Mouse (Mus musculus) neural tube, embryonic 11.5 days (tissue): ENCODE measurements around the gene Sowahb. TPM values are rescaled to one million over a fixed set of nuclear protein-coding genes. Genes with fewer than 3 reads are reported as not detected.

Experiments used
- ATAC-seq: fragments of 200-750 bp; cut with Nextera tagmentation; 2 replicates; pipeline ENCODE4 v1.8.0; 2017; ENCODE audit warnings: moderate number of reproducible peaks, mild to moderate bottlenecking, moderate TSS enrichment, moderate library complexity; ENCODE audit not compliant: insufficient read depth, low FRiP score, low TSS enrichment
- DNase-seq: peaks from one replicate; pipeline ENCODE4 v3.0.0-alpha.2; 2015; ENCODE audit warnings: low spot score
- H3K27ac ChIP-seq: fragments of 300-500 bp; sonication (generic); 2 replicates; pipeline ENCODE4 v1.5.1; 2014; ENCODE audit warnings: low read depth, mild to moderate bottlenecking, low read length
- H3K27me3 ChIP-seq: fragments of 300-500 bp; sonication (generic); 2 replicates; pipeline ENCODE4 v1.6.1; 2014; ENCODE audit warnings: mild to moderate bottlenecking, low read length, mixed read lengths; ENCODE audit not compliant: control insufficient read depth, insufficient read depth
- H3K36me3 ChIP-seq: fragments of 300-500 bp; sonication (generic); 2 replicates; pipeline ENCODE4 v1.6.1; 2014; ENCODE audit warnings: mild to moderate bottlenecking, low read length, moderate library complexity, mixed read lengths; ENCODE audit not compliant: control insufficient read depth, insufficient read depth
- H3K4me1 ChIP-seq: fragments of 300-500 bp; sonication (generic); 2 replicates; pipeline ENCODE4 v1.6.1; 2014; ENCODE audit warnings: low read length, mixed read lengths; ENCODE audit not compliant: control insufficient read depth, insufficient read depth
- H3K4me2 ChIP-seq: fragments of 300-500 bp; sonication (generic); 2 replicates; pipeline ENCODE4 v1.6.1; 2014; ENCODE audit warnings: low read depth, mild to moderate bottlenecking, moderate library complexity
- H3K4me3 ChIP-seq: fragments of 300-500 bp; sonication (generic); 2 replicates; pipeline ENCODE4 v1.5.1; 2014; ENCODE audit warnings: low read depth, low read length
- H3K9ac ChIP-seq: fragments of 300-500 bp; sonication (generic); 2 replicates; pipeline ENCODE4 v1.6.1; 2014; ENCODE audit warnings: mild to moderate bottlenecking, low read length
- H3K9me3 ChIP-seq: fragments of 300-500 bp; sonication (generic); 2 replicates; pipeline ENCODE4 v1.6.1; 2016; ENCODE audit warnings: low read length; ENCODE audit not compliant: control insufficient read depth
- WGBS: fragments of 180-500 bp; shearing (Covaris S2); extraction: QIAGEN DNeasy Blood & Tissue Kit; methylation state at CpG from one replicate; pipeline ENCODE4 v1.1.7; 2014; 5-methylcytosine and 5-hydroxymethylcytosine counted together
- polyA plus RNA-seq: library from polyadenylated mRNA; unstranded; fragments of >200 nt; fragmentation: Nextera tagmentation; extraction: Ambion mirVana; gene quantifications from 2 replicates; pipeline ENCODE4 v1.2.1, GENCODE M21; 2014

Gene Sowahb
- polyA plus RNA-seq, 1 experiment from 2014 or later, result 0.41 TPM

- no peaks in the 10 kb centered on the region for H3K4me1 ChIP-seq
- no peak overlapping the region for H3K9ac ChIP-seq
- H3K4me2 ChIP-seq, result no peak overlapping the region
- H3K4me3 ChIP-seq, result no peak overlapping the region
- ATAC-seq (no peak), DNase-seq (no peak)
- H3K27me3 ChIP-seq, result no peaks in the 10 kb centered on the region
- no peaks in the 10 kb centered on the region for H3K9me3 ChIP-seq
- no peak overlapping the region for H3K27ac ChIP-seq
- 87% methylated on average over 3 of the region's 3 CpGs for WGBS
- no peaks in the 10 kb centered on the region for H3K36me3 ChIP-seq
Observed at GRCm38 (mm10) chr5:93079596-93079995, 34.8 kb upstream of the Sowahb start.

GRCm38 (mm10) chr5:93077661-93078323 is 33.0 kb upstream of the Sowahb start:
- no peak for DNase-seq
- Histone ChIP-seq H3K9me3 (no peaks in the 10 kb centered on the region), H3K4me1 (no peaks in the 10 kb centered on the region), H3K9ac (no peak overlapping the region), H3K36me3 (no peaks in the 10 kb centered on the region), H3K4me2 (no peak overlapping the region), H3K4me3 (no peak overlapping the region), H3K27ac (no peak overlapping the region), H3K27me3 (no peaks in the 10 kb centered on the region)
- ATAC-seq, result no peak
- WGBS, result 86% methylated on average over 7 of the region's 7 CpGs

GRCm38 (mm10) chr5:93060865-93061264 is 16.0 kb upstream of the Sowahb start:
- no peak overlapping the region for H3K9ac ChIP-seq
- no peaks in the 10 kb centered on the region for H3K9me3 ChIP-seq

GRCm38 (mm10) chr5:93053606-93054397 is 9.0 kb upstream of the Sowahb start:
- no peak for DNase-seq

More at GRCm38 (mm10) chr5:93060865-93061264, 16.0 kb upstream of the Sowahb start:
- WGBS, result 91% methylated on average over 4 of the region's 4 CpGs
- ATAC-seq, result no peak
- no peaks in the 10 kb centered on the region for H3K27me3 ChIP-seq
- H3K4me3 ChIP-seq, result no peak overlapping the region
- no peak overlapping the region for H3K4me2 ChIP-seq
- no peaks in the 10 kb centered on the region for H3K4me1 ChIP-seq
- no peak overlapping the region for H3K27ac ChIP-seq
- no peak for DNase-seq
- H3K36me3 ChIP-seq, result no peaks in the 10 kb centered on the region

GRCm38 (mm10) chr5:93051951-93052350 is 7.1 kb upstream of the Sowahb start:
- H3K36me3 ChIP-seq, result no peaks in the 10 kb centered on the region
- H3K9ac ChIP-seq, result no peak overlapping the region
- H3K4me1 ChIP-seq, result no peaks in the 10 kb centered on the region
- no peaks in the 10 kb centered on the region for H3K9me3 ChIP-seq
- H3K4me2 ChIP-seq, result no peak overlapping the region
- H3K27ac ChIP-seq, result no peak overlapping the region
- H3K27me3 ChIP-seq, result 0 out of 2 replicates have a peak, but pooled peaks cover 11% of the 10 kb centered on the region
- DNase-seq, result no peak
- ATAC-seq, result no peak
- H3K4me3 ChIP-seq, result no peak overlapping the region
- 93% methylated on average over 9 of the region's 9 CpGs for WGBS

More at GRCm38 (mm10) chr5:93053606-93054397, 9.0 kb upstream of the Sowahb start:
- Histone ChIP-seq H3K27ac (no peak overlapping the region), H3K9ac (no peak overlapping the region), H3K36me3 (no peaks in the 10 kb centered on the region), H3K4me1 (no peaks in the 10 kb centered on the region), H3K4me3 (no peak overlapping the region), H3K4me2 (no peak overlapping the region), H3K27me3 (0 out of 2 replicates have a peak, but pooled peaks cover under 1% of the 10 kb centered on the region), H3K9me3 (no peaks in the 10 kb centered on the region)
- ATAC-seq, result no peak
- 55% methylated on average over 8 of the region's 8 CpGs for WGBS

GRCm38 (mm10) chr5:93051041-93051440 is 6.2 kb upstream of the Sowahb start:
- 47% methylated on average over 5 of the region's 5 CpGs for WGBS

GRCm38 (mm10) chr5:93049971-93050370 is 5.1 kb upstream of the Sowahb start:
- no peak for ATAC-seq
- 50% methylated on average over 1 of the region's 1 CpGs for WGBS

More at GRCm38 (mm10) chr5:93051041-93051440, 6.2 kb upstream of the Sowahb start:
- DNase-seq (no peak), ATAC-seq (no peak)
- Histone ChIP-seq H3K36me3 (no peaks in the 10 kb centered on the region), H3K9ac (no peak overlapping the region), H3K9me3 (no peaks in the 10 kb centered on the region), H3K4me3 (no peak overlapping the region), H3K27ac (no peak overlapping the region), H3K4me2 (no peak overlapping the region), H3K4me1 (no peaks in the 10 kb centered on the region), H3K27me3 (peaks cover 19% of the 10 kb centered on the region; the same call in 1 of the 2 replicates)

GRCm38 (mm10) chr5:93048481-93049240 is 3.8 kb upstream of the Sowahb start:
- H3K4me2 ChIP-seq, result no peak overlapping the region
- peaks cover 41% of the 10 kb centered on the region for H3K27me3 ChIP-seq
- H3K4me3 ChIP-seq, result no peak overlapping the region
- ATAC-seq (no peak), DNase-seq (no peak)
- H3K9ac ChIP-seq, result no peak overlapping the region
- H3K27ac ChIP-seq, result no peak overlapping the region
- no peaks in the 10 kb centered on the region for H3K36me3 ChIP-seq
- peaks cover 14% of the 10 kb centered on the region for H3K4me1 ChIP-seq
- H3K9me3 ChIP-seq, result no peaks in the 10 kb centered on the region
- WGBS, result 72% methylated on average over 13 of the region's 13 CpGs

More at GRCm38 (mm10) chr5:93049971-93050370, 5.1 kb upstream of the Sowahb start:
- Histone ChIP-seq H3K4me3 (no peak overlapping the region), H3K36me3 (no peaks in the 10 kb centered on the region), H3K9ac (no peak overlapping the region), H3K4me1 (peaks cover 4% of the 10 kb centered on the region; the same call in 1 of the 2 replicates), H3K27ac (no peak overlapping the region), H3K4me2 (no peak overlapping the region), H3K9me3 (no peaks in the 10 kb centered on the region), H3K27me3 (peaks cover 28% of the 10 kb centered on the region)
- no peak for DNase-seq
